Mouse (Mus musculus) heart, embryonic 16.5 days (tissue): ENCODE results near the gene Olfr806. TPM values are rescaled to one million over a fixed set of nuclear protein-coding genes. Genes with fewer than 3 reads are reported as not detected.

Source experiments
- ATAC-seq: fragments of 200-750 bp; cut with Nextera tagmentation; replicated peaks from 2 replicates; pipeline ENCODE4 v1.8.0; 2017; ENCODE audit warnings: moderate number of reproducible peaks; ENCODE audit not compliant: insufficient read depth, low FRiP score; ENCODE audit errors: extremely low read depth
- H3K27ac ChIP-seq: fragments of 300-500 bp; sonication (generic); 2 replicates; pipeline ENCODE4 v1.5.1; 2014; ENCODE audit warnings: mild to moderate bottlenecking, low read length, control low read depth, moderate library complexity
- H3K27me3 ChIP-seq: fragments of 300-500 bp; sonication (generic); 2 replicates; pipeline ENCODE4 v1.6.1; 2014; ENCODE audit warnings: low read length, mixed read lengths; ENCODE audit not compliant: control insufficient read depth, insufficient read depth
- H3K36me3 ChIP-seq: fragments of 300-500 bp; sonication (generic); 2 replicates; pipeline ENCODE4 v1.6.1; 2014; ENCODE audit not compliant: control insufficient read depth, insufficient read depth
- H3K4me1 ChIP-seq: fragments of 300-500 bp; sonication (generic); 2 replicates; pipeline ENCODE4 v1.6.1; 2014; ENCODE audit warnings: low read length, mixed read lengths; ENCODE audit not compliant: control insufficient read depth, insufficient read depth
- H3K4me2 ChIP-seq: fragments of 300-500 bp; sonication (generic); 2 replicates; pipeline ENCODE4 v1.6.1; 2014; ENCODE audit warnings: low read depth, mild to moderate bottlenecking, control low read depth, low read length
- H3K4me3 ChIP-seq: fragments of 300-500 bp; sonication (generic); 2 replicates; pipeline ENCODE4 v1.5.1; 2014; ENCODE audit warnings: mild to moderate bottlenecking, control low read depth, low read length
- H3K9ac ChIP-seq: fragments of 300-500 bp; sonication (generic); 2 replicates; pipeline ENCODE4 v1.6.1; 2014; ENCODE audit warnings: low read length, control low read depth
- H3K9me3 ChIP-seq: fragments of 300-500 bp; sonication (generic); replicated peaks from 2 replicates; pipeline ENCODE4 v1.6.1; 2016; ENCODE audit warnings: low read length; ENCODE audit not compliant: control insufficient read depth
- WGBS: fragments of 180-500 bp; shearing (Covaris S2); extraction: QIAGEN DNeasy Blood & Tissue Kit; methylation state at CpG from one replicate; pipeline ENCODE4 v1.1.7; 2014; 5-methylcytosine and 5-hydroxymethylcytosine counted together
- polyA plus RNA-seq: library from polyadenylated mRNA; unstranded; fragments of >200 nt; fragmentation: Nextera tagmentation; extraction: Ambion mirVana; gene quantifications from 2 replicates; pipeline ENCODE4 v1.2.1, GENCODE M21; 2015

The Olfr806 gene
- not detected in 2 replicates for polyA plus RNA-seq

GRCm38 (mm10) chr10:129741821-129742220 lies at the start of gene Olfr806:
Olfr806 (minus strand) TSS chr10:129741921.
- no peak within 1 kb of the TSS for H3K27ac ChIP-seq
- H3K27me3 ChIP-seq, result no peaks in the 10 kb centered on the region
- H3K4me3 ChIP-seq, result no peak within 1 kb of the TSS
- no peaks in the 10 kb centered on the region for H3K9me3 ChIP-seq
- no peaks in the 10 kb centered on the region for H3K4me1 ChIP-seq
- no peak within 1 kb of the TSS for H3K4me2 ChIP-seq
- H3K9ac ChIP-seq, result no peak within 1 kb of the TSS
- H3K36me3 ChIP-seq, result no peaks in the 10 kb centered on the region
- no peak for ATAC-seq

GRCm38 (mm10) chr10:129778123-129778522 lies 36.4 kb upstream of the Olfr806 start:
- H3K9ac ChIP-seq, result no peak overlapping the region
- H3K36me3 ChIP-seq, result no peaks in the 10 kb centered on the region
- H3K4me1 ChIP-seq, result no peaks in the 10 kb centered on the region
- no peak for ATAC-seq
- no peak overlapping the region for H3K27ac ChIP-seq
- no peaks in the 10 kb centered on the region for H3K27me3 ChIP-seq
- H3K4me3 ChIP-seq, result no peak overlapping the region
- no peaks in the 10 kb centered on the region for H3K9me3 ChIP-seq
- no peak overlapping the region for H3K4me2 ChIP-seq

GRCm38 (mm10) chr10:129774338-129774737 lies 32.6 kb upstream of the Olfr806 start, which contains the start of gene Olfr809:
Olfr809 (plus strand) TSS chr10:129774638.
- no peak within 1 kb of the TSS for H3K9ac ChIP-seq
- H3K4me2 ChIP-seq, result no peak within 1 kb of the TSS
- ATAC-seq, result no peak
- no peak within 1 kb of the TSS for H3K4me3 ChIP-seq
- H3K4me1 ChIP-seq, result no peaks in the 10 kb centered on the region
- H3K27ac ChIP-seq, result no peak within 1 kb of the TSS
- no peaks in the 10 kb centered on the region for H3K9me3 ChIP-seq
- no peaks in the 10 kb centered on the region for H3K36me3 ChIP-seq
- no peaks in the 10 kb centered on the region for H3K27me3 ChIP-seq

GRCm38 (mm10) chr10:129765182-129765581 lies 23.5 kb upstream of the Olfr806 start, which contains the start of gene Olfr808:
Olfr808 (plus strand) TSS chr10:129765482.
- H3K9ac ChIP-seq, result no peak within 1 kb of the TSS
- 83% methylated on average over 1 of the region's 1 CpGs for WGBS
- H3K4me3 ChIP-seq, result no peak within 1 kb of the TSS
- no peaks in the 10 kb centered on the region for H3K27me3 ChIP-seq
- no peak within 1 kb of the TSS for H3K4me2 ChIP-seq
- H3K36me3 ChIP-seq, result no peaks in the 10 kb centered on the region
- no peak within 1 kb of the TSS for H3K27ac ChIP-seq
- no peaks in the 10 kb centered on the region for H3K9me3 ChIP-seq
- ATAC-seq, result no peak
- no peaks in the 10 kb centered on the region for H3K4me1 ChIP-seq

GRCm38 (mm10) chr10:129757693-129758092 lies 16.0 kb upstream of the Olfr806 start, which contains the start of gene Olfr807:
Olfr807 (minus strand) TSS chr10:129757793.
- no peak within 1 kb of the TSS for H3K4me2 ChIP-seq
- H3K27me3 ChIP-seq, result no peaks in the 10 kb centered on the region
- H3K9me3 ChIP-seq, result no peaks in the 10 kb centered on the region
- H3K9ac ChIP-seq, result no peak within 1 kb of the TSS
- ATAC-seq, result no peak
- H3K4me3 ChIP-seq, result no peak within 1 kb of the TSS
- 75% methylated on average over 1 of the region's 1 CpGs for WGBS
- H3K36me3 ChIP-seq, result no peaks in the 10 kb centered on the region
- H3K27ac ChIP-seq, result no peak within 1 kb of the TSS
- H3K4me1 ChIP-seq, result no peaks in the 10 kb centered on the region

- WGBS, result 87% methylated on average over 2 of the region's 2 CpGs
- Histone ChIP-seq H3K36me3 (no peaks in the 10 kb centered on the region), H3K27ac (no peak within 1 kb of the TSS), H3K4me3 (no peak within 1 kb of the TSS), H3K4me1 (no peaks in the 10 kb centered on the region), H3K9me3 (0 out of 2 replicates have a peak, but pooled peaks cover 3% of the 10 kb centered on the region), H3K27me3 (no peaks in the 10 kb centered on the region), H3K9ac (no peak within 1 kb of the TSS), H3K4me2 (no peak within 1 kb of the TSS)
- no peak for ATAC-seq
Observed at GRCm38 (mm10) chr10:129729275-129729674, 12.4 kb downstream of the Olfr806 start, which contains the start of gene Olfr805. Olfr805 (minus strand) TSS chr10:129729375.

- H3K4me3 ChIP-seq, result no peak within 1 kb of the TSS
- H3K4me1 ChIP-seq, result no peaks in the 10 kb centered on the region
- H3K4me2 ChIP-seq, result no peak within 1 kb of the TSS
- ATAC-seq, result no peak
- no peaks in the 10 kb centered on the region for H3K9me3 ChIP-seq
- H3K9ac ChIP-seq, result no peak within 1 kb of the TSS
- H3K27ac ChIP-seq, result no peak within 1 kb of the TSS
- H3K36me3 ChIP-seq, result no peaks in the 10 kb centered on the region
- no peaks in the 10 kb centered on the region for H3K27me3 ChIP-seq
Observed at GRCm38 (mm10) chr10:129702910-129703309, 38.8 kb downstream of the Olfr806 start, which contains the start of gene Olfr804. Olfr804 (plus strand) TSS chr10:129703210.

- no peaks in the 10 kb centered on the region for H3K9me3 ChIP-seq
- WGBS, result 59% methylated on average over 2 of the region's 2 CpGs
- no peak within 1 kb of the TSS for H3K27ac ChIP-seq
- H3K27me3 ChIP-seq, result no peaks in the 10 kb centered on the region
- H3K36me3 ChIP-seq, result no peaks in the 10 kb centered on the region
- no peak within 1 kb of the TSS for H3K4me3 ChIP-seq
- no peak within 1 kb of the TSS for H3K9ac ChIP-seq
- ATAC-seq, result no peak
- H3K4me1 ChIP-seq, result no peaks in the 10 kb centered on the region
- no peak within 1 kb of the TSS for H3K4me2 ChIP-seq
Observed at GRCm38 (mm10) chr10:129694186-129694585, 47.5 kb downstream of the Olfr806 start, which contains the start of gene Olfr803. Olfr803 (minus strand) TSS chr10:129694286.

GRCm38 (mm10) chr10:129688069-129688468 lies 53.7 kb downstream of the Olfr806 start, which contains the start of gene Olfr802:
Olfr802 (minus strand) TSS chr10:129688169.
- Histone ChIP-seq H3K27me3 (no peaks in the 10 kb centered on the region), H3K4me2 (no peak within 1 kb of the TSS), H3K36me3 (no peaks in the 10 kb centered on the region), H3K4me3 (no peak within 1 kb of the TSS), H3K4me1 (no peaks in the 10 kb centered on the region), H3K9me3 (no peaks in the 10 kb centered on the region), H3K9ac (no peak within 1 kb of the TSS), H3K27ac (no peak within 1 kb of the TSS)
- ATAC-seq, result no peak
- WGBS, result 50% methylated on average over 1 of the region's 1 CpGs
